Comparison of ENCODE assay signal across 8 mouse cellular contexts in genomic region chr1:194976164-194976516, GRCm38 (mm10). TPM values are rescaled to one million over a fixed set of nuclear protein-coding genes. Genes with fewer than 3 reads are reported as not detected.
A peak's percentile ranks its signal among the peaks of the same experiment; 100 is the strongest.
DNase-seq lines count a peak whose midpoint lies in the region; ATAC-seq lines count a peak whose summit lies in the region.

No protein-coding gene starts in this region.

- peaks cover 2% of the 10 kb centered on the region; the same call in 1 of the 2 replicates for H3K27me3 ChIP-seq in erythroblast, embryonic 14.5 days (ENCODE audit: control insufficient read depth)
- H3K27me3 ChIP-seq in heart, embryonic 12.5 days (replicated peaks): no peaks in the 10 kb centered on the region
- no peaks in the 10 kb centered on the region; the same call in 1 of the 2 replicates for H3K27me3 ChIP-seq in kidney, embryonic 16.5 days (ENCODE audit: insufficient read depth, low read length)

- peak overlapping the region; percentile 58 for H3K27ac ChIP-seq in heart, embryonic 12.5 days (ENCODE audit: poor library complexity, severe bottlenecking)
- peak overlapping the region; percentile 71; the same call in 1 of the 2 replicates for H3K27ac ChIP-seq in kidney, embryonic 16.5 days (ENCODE audit: low read length)

- peak overlapping the region; percentile 94 for H3K4me2 ChIP-seq in heart, embryonic 12.5 days
- peak overlapping the region; percentile 94 for H3K4me2 ChIP-seq in kidney, embryonic 16.5 days (replicated peaks; ENCODE audit: low read depth, low read length)

- ATAC-seq in heart, embryonic 12.5 days (ENCODE audit: insufficient number of reproducible peaks, low FRiP score): peak; percentile 92
- peak; percentile 94 for ATAC-seq in kidney, embryonic 16.5 days (ENCODE audit: low FRiP score, low TSS enrichment)
- peak; percentile 72 for ATAC-seq in monocyte, adult 5-6 weeks (replicated peaks; ENCODE audit: insufficient number of reproducible peaks, low FRiP score, low TSS enrichment, poor library complexity, severe bottlenecking)

- H3K9me3 ChIP-seq in erythroblast, embryonic 14.5 days (ENCODE audit: control insufficient read depth, low read length): no peaks in the 10 kb centered on the region
- H3K9me3 ChIP-seq in heart, embryonic 12.5 days (replicated peaks): no peaks in the 10 kb centered on the region
- H3K9me3 ChIP-seq in kidney, embryonic 16.5 days (ENCODE audit: low read length): no peaks in the 10 kb centered on the region

- peaks cover 51% of the 10 kb centered on the region for H3K4me1 ChIP-seq in erythroblast, embryonic 14.5 days (ENCODE audit: control insufficient read depth)
- H3K4me1 ChIP-seq in heart, embryonic 12.5 days (replicated peaks): peaks cover 23% of the 10 kb centered on the region
- peaks cover 10% of the 10 kb centered on the region; the same call in 1 of the 2 replicates for H3K4me1 ChIP-seq in kidney, embryonic 16.5 days (ENCODE audit: insufficient read depth, low read length)

- peak overlapping the region; percentile 86 for H3K4me3 ChIP-seq in erythroblast, embryonic 14.5 days (replicated peaks)
- peak overlapping the region; percentile 79 for H3K4me3 ChIP-seq in heart, embryonic 12.5 days
- peak overlapping the region; percentile 73 for H3K4me3 ChIP-seq in kidney, embryonic 16.5 days (ENCODE audit: low read length)

- H3K9ac ChIP-seq in heart, embryonic 12.5 days: peak overlapping the region; percentile 86
- H3K9ac ChIP-seq in kidney, embryonic 16.5 days (replicated peaks; ENCODE audit: low read length): peak overlapping the region; percentile 86

- WGBS in heart, embryonic 12.5 days: 0% methylated on average over 42 of the region's 42 CpGs
- WGBS in kidney, embryonic 16.5 days: under 1% methylated on average over 37 of the region's 42 CpGs

- no peaks in the 10 kb centered on the region for H3K36me3 ChIP-seq in erythroblast, embryonic 14.5 days (ENCODE audit: control insufficient read depth)
- no peaks in the 10 kb centered on the region for H3K36me3 ChIP-seq in heart, embryonic 12.5 days
- H3K36me3 ChIP-seq in kidney, embryonic 16.5 days (ENCODE audit: insufficient read depth, low read length): no peaks in the 10 kb centered on the region

- DNase-seq in CD4-positive, CD25-positive, alpha-beta regulatory T cell, adult 2 months (ENCODE audit: low read depth, low spot score): peak; percentile 90
- peak; percentile 55 for DNase-seq in brain, embryonic 18.5 days (ENCODE audit: low read depth, low spot score)
- DNase-seq in liver: peak; percentile 89
- peak; percentile 86 to 88 for DNase-seq in spleen, postnatal 36 days (ENCODE audit: low spot score in 2 of 2)

RNA-seq across cellular contexts. Expression of gene Cd34, which starts 37.5 kb away (rescaled TPM):
- polyA plus RNA-seq in erythroblast, embryonic 14.5 days (2012): 0.01 and 0.05 TPM in 2 replicates
- polyA plus RNA-seq in heart, embryonic 12.5 days (2016; fragmentation: Nextera tagmentation; extraction: Ambion mirVana): 86.2 and 91.5 TPM in 2 replicates
- 106 and 114 TPM in 2 replicates for polyA plus RNA-seq in kidney, embryonic 16.5 days (2015; fragmentation: Nextera tagmentation; extraction: Ambion mirVana)
- 0.48 to 0.87 TPM (median 0.53 TPM) in 3 replicates for total RNA-seq in monocyte, adult 5-6 weeks (2017)

Comparison
In these comparisons a context has a peak if more than half of its experiments do, and no peak if none do; other contexts are left out.
1. Peak in every context shown above with its lines: DNase-seq, ATAC-seq, H3K4me3 ChIP-seq and H3K27ac ChIP-seq.
2. RNA of gene Cd34, which starts 37.5 kb away (polyA plus RNA-seq): 106 to 114 TPM in kidney, embryonic 16.5 days and 86.2 to 91.5 TPM in heart, embryonic 12.5 days; 0.01 to 0.05 TPM in erythroblast, embryonic 14.5 days; every median in the first group is over 10 times any median in the second.